Comparison of ENCODE assay signal across 12 mouse cellular contexts in genomic region chr13:43289076-43289475, GRCm38 (mm10). TPM values are rescaled to one million over a fixed set of nuclear protein-coding genes. Genes with fewer than 3 reads are reported as not detected.
DNase-seq lines count a peak whose midpoint lies in the region; ATAC-seq lines count a peak whose summit lies in the region.
"Had no signal": no experiment of that assay in that cellular context is flagged by ENCODE, and none has a peak within 500 bp of the region (broad histone marks: within the 10 kb centered on the region; RNA-seq: fewer than 3 reads in every experiment).

No protein-coding gene starts in this region.

- H3K27ac ChIP-seq in embryonic facial prominence, embryonic 10.5 days (replicated peaks) = peak overlapping the region; percentile 52
- H3K27ac ChIP-seq in hindbrain, embryonic 11.5 days (ENCODE audit: low read depth, low read length) = peak overlapping the region; percentile 36; the same call in 1 of the 2 replicates
- peak overlapping the region; percentile 64 for H3K27ac ChIP-seq in midbrain, embryonic 15.5 days
- H3K27ac ChIP-seq: liver, embryonic 15.5 days had no signal

- no peak overlapping the region for H3K9ac ChIP-seq in hindbrain, embryonic 11.5 days (ENCODE audit: low read depth, low read length)
- no peak overlapping the region for H3K9ac ChIP-seq in midbrain, embryonic 15.5 days
- H3K9ac ChIP-seq: heart, embryonic 12.5 days; liver, embryonic 15.5 days had no signal

- WGBS in embryonic facial prominence, embryonic 10.5 days = 50% methylated on average over 6 of the region's 6 CpGs
- 75% methylated on average over 6 of the region's 6 CpGs for WGBS in hindbrain, embryonic 11.5 days
- 37% methylated on average over 6 of the region's 6 CpGs for WGBS in midbrain, embryonic 15.5 days

- no peak overlapping the region for H3K4me2 ChIP-seq in hindbrain, embryonic 11.5 days (replicated peaks; ENCODE audit: low read depth, low read length)
- no peak overlapping the region for H3K4me2 ChIP-seq in midbrain, embryonic 15.5 days
- H3K4me2 ChIP-seq: heart, embryonic 12.5 days; liver, embryonic 15.5 days had no signal

- no peaks in the 10 kb centered on the region for H3K36me3 ChIP-seq in embryonic facial prominence, embryonic 10.5 days (replicated peaks)
- no peaks in the 10 kb centered on the region for H3K36me3 ChIP-seq in hindbrain, embryonic 11.5 days (ENCODE audit: control insufficient read depth, insufficient read depth, low read length)
- no peaks in the 10 kb centered on the region for H3K36me3 ChIP-seq in midbrain, embryonic 15.5 days (replicated peaks)
- H3K36me3 ChIP-seq: liver, embryonic 15.5 days had no signal

- H3K4me3 ChIP-seq in embryonic facial prominence, embryonic 10.5 days = no peak overlapping the region
- H3K4me3 ChIP-seq in hindbrain, embryonic 11.5 days (ENCODE audit: low read depth, low read length) = no peak overlapping the region
- no peak overlapping the region for H3K4me3 ChIP-seq in midbrain, embryonic 15.5 days
- H3K4me3 ChIP-seq: heart, embryonic 12.5 days; liver, embryonic 15.5 days had no signal

- peak; percentile 32; the same call in 1 of the 2 replicates for ATAC-seq in frontal cortex, adult (ENCODE audit: low TSS enrichment)
- ATAC-seq in hindbrain, embryonic 11.5 days (ENCODE audit: low FRiP score) = no peak
- ATAC-seq in midbrain, embryonic 15.5 days (replicated peaks) = peak; percentile 60

- no peak for DNase-seq in frontal cortex, postnatal 14 days (ENCODE audit: low spot score in 2 of 2)
- DNase-seq in embryonic facial prominence, embryonic 10.5 days (ENCODE audit: low spot score) = peak; percentile 51
- no peak for DNase-seq in hindbrain, embryonic 11.5 days (ENCODE audit: low spot score)
- DNase-seq in Muller cell, postnatal 12 days (ENCODE audit: inconsistent ontology term) = no peak
- no peak for DNase-seq in MN1 (ENCODE audit: low spot score)
- DNase-seq: adrenal gland, postnatal 36 days; kidney, postnatal 36 days; thymus, postnatal 25 days had no signal

- peaks cover 19% of the 10 kb centered on the region for H3K4me1 ChIP-seq in embryonic facial prominence, embryonic 10.5 days
- H3K4me1 ChIP-seq in hindbrain, embryonic 11.5 days (replicated peaks; ENCODE audit: control insufficient read depth, insufficient read depth, low read length) = no peaks in the 10 kb centered on the region
- peaks cover 19% of the 10 kb centered on the region for H3K4me1 ChIP-seq in midbrain, embryonic 15.5 days

- no peaks in the 10 kb centered on the region for H3K27me3 ChIP-seq in embryonic facial prominence, embryonic 10.5 days (replicated peaks; ENCODE audit: low read depth, poor library complexity, severe bottlenecking)
- H3K27me3 ChIP-seq in hindbrain, embryonic 11.5 days (ENCODE audit: control insufficient read depth, insufficient read depth, low read length) = no peaks in the 10 kb centered on the region
- no peaks in the 10 kb centered on the region for H3K27me3 ChIP-seq in midbrain, embryonic 15.5 days (replicated peaks)
- H3K27me3 ChIP-seq: heart, embryonic 12.5 days; liver, embryonic 15.5 days had no signal

- no peaks in the 10 kb centered on the region for H3K9me3 ChIP-seq in embryonic facial prominence, embryonic 10.5 days
- no peaks in the 10 kb centered on the region for H3K9me3 ChIP-seq in hindbrain, embryonic 11.5 days (ENCODE audit: control insufficient read depth, low read length)
- no peaks in the 10 kb centered on the region for H3K9me3 ChIP-seq in midbrain, embryonic 15.5 days
- H3K9me3 ChIP-seq: liver, embryonic 15.5 days had no signal

RNA-seq across cellular contexts. Expression of gene Gfod1, which starts 14.9 kb away (rescaled TPM):
- 0.10 and 0.40 TPM in 2 replicates for polyA plus RNA-seq in embryonic facial prominence, embryonic 10.5 days (2016; fragmentation: Nextera tagmentation; extraction: Ambion mirVana)
- polyA plus RNA-seq in hindbrain, embryonic 11.5 days (2014; fragmentation: Nextera tagmentation; extraction: Ambion mirVana) = 0.71 and 0.77 TPM in 2 replicates
- polyA plus RNA-seq in midbrain, embryonic 15.5 days (2015; fragmentation: Nextera tagmentation; extraction: Ambion mirVana) = 2.4 and 2.9 TPM in 2 replicates
